Mouse (Mus musculus) kidney, postnatal 0 days (tissue): ENCODE results near the gene Col15a1. TPM values are rescaled to one million over a fixed set of nuclear protein-coding genes. Genes with fewer than 3 reads are reported as not detected.

Experiments used
- ATAC-seq: fragments of 200-750 bp; cut with Nextera tagmentation; replicated peaks from 2 replicates; pipeline ENCODE4 v1.8.0; 2017; ENCODE audit warnings: low read depth, moderate number of reproducible peaks, moderate TSS enrichment, moderate library complexity; ENCODE audit not compliant: low FRiP score
- DNase-seq: peaks from one replicate; pipeline ENCODE4 v3.0.0-alpha.2; 2016; ENCODE audit warnings: low spot score
- H3K27ac ChIP-seq: fragments of 300-500 bp; sonication (generic); 2 replicates; pipeline ENCODE4 v1.5.1; 2014; ENCODE audit warnings: mild to moderate bottlenecking
- H3K27me3 ChIP-seq: fragments of 300-500 bp; sonication (generic); 2 replicates; pipeline ENCODE4 v1.6.1; 2014; ENCODE audit warnings: low read length, mixed read lengths; ENCODE audit not compliant: insufficient read depth
- H3K36me3 ChIP-seq: fragments of 300-500 bp; sonication (generic); 2 replicates; pipeline ENCODE4 v1.6.1; 2014; ENCODE audit warnings: low read length, mixed read lengths; ENCODE audit not compliant: insufficient read depth
- H3K4me1 ChIP-seq: fragments of 300-500 bp; sonication (generic); replicated peaks from 2 replicates; pipeline ENCODE4 v1.6.1; 2014; ENCODE audit warnings: antibody characterized with exemption, low read length, mixed read lengths; ENCODE audit not compliant: insufficient read depth
- H3K4me2 ChIP-seq: fragments of 300-500 bp; sonication (generic); 2 replicates; pipeline ENCODE4 v1.6.1; 2014; ENCODE audit warnings: mild to moderate bottlenecking, low read length, moderate library complexity, mixed read lengths
- H3K4me3 ChIP-seq: fragments of 300-500 bp; sonication (generic); replicated peaks from 2 replicates; pipeline ENCODE4 v1.5.1; 2014; ENCODE audit warnings: low read depth, low read length
- H3K9ac ChIP-seq: fragments of 300-500 bp; sonication (generic); 2 replicates; pipeline ENCODE4 v1.6.1; 2014; ENCODE audit warnings: low read depth, low read length
- H3K9me3 ChIP-seq: fragments of 300-500 bp; sonication (generic); replicated peaks from 2 replicates; pipeline ENCODE4 v1.6.1; 2016; ENCODE audit warnings: low read length, inconsistent platforms, mixed read lengths
- CTCF ChIP-seq: IDR thresholded peaks from 2 replicates; pipeline ENCODE4 v1.5.1; 2016; ENCODE audit warnings: antibody characterized with exemption, low read depth, mild to moderate bottlenecking, moderate library complexity
- WGBS: fragments of 180-500 bp; shearing (Covaris S2); extraction: QIAGEN DNeasy Blood & Tissue Kit; methylation state at CpG from one replicate; pipeline ENCODE4 v1.1.7; 2014; 5-methylcytosine and 5-hydroxymethylcytosine counted together
- polyA plus RNA-seq: library from polyadenylated mRNA; unstranded; fragments of >200 nt; fragmentation: Nextera tagmentation; extraction: Ambion mirVana; gene quantifications from 2 replicates; pipeline ENCODE4 v1.2.1, GENCODE M21; 2015

Gene Col15a1
- polyA plus RNA-seq, 1 experiment from 2014 or later: 46.5 TPM

DNA sequence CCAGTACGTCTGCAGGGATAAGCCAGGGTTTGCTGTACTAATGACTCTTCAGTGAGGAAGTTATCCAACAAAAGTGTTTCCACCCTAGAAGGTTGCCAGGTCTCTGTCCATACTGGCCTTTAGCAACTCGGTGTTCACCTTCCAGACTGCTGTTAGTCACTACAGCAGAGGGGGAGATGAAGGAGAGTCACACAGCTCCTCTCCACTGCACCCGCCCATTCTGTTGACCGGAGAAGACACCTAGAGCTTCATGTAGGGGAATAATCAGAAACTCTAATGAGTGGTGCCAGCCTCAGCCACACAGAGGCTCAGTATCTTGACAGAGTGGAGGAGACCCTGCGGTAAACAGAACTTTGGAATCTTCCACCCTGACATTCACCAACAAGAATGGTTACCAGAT is 28.4 kb upstream of the Col15a1 start:
- no peak overlapping the region for H3K4me3 ChIP-seq
- no peak overlapping the region for H3K9ac ChIP-seq
- WGBS: 75% methylated on average over 5 of the region's 5 CpGs
- ATAC-seq: no peak
- no peak for TF ChIP-seq CTCF
- H3K4me1 ChIP-seq: 0 out of 2 replicates have a peak, but pooled peaks cover 4% of the 10 kb centered on the region
- no peaks in the 10 kb centered on the region for H3K36me3 ChIP-seq
- no peaks in the 10 kb centered on the region for H3K27me3 ChIP-seq
- H3K9me3 ChIP-seq: no peaks in the 10 kb centered on the region
- DNase-seq: no peak
- peak overlapping the region; percentile 31; the same call in 1 of the 2 replicates for H3K27ac ChIP-seq
- H3K4me2 ChIP-seq: no peak overlapping the region

DNA sequence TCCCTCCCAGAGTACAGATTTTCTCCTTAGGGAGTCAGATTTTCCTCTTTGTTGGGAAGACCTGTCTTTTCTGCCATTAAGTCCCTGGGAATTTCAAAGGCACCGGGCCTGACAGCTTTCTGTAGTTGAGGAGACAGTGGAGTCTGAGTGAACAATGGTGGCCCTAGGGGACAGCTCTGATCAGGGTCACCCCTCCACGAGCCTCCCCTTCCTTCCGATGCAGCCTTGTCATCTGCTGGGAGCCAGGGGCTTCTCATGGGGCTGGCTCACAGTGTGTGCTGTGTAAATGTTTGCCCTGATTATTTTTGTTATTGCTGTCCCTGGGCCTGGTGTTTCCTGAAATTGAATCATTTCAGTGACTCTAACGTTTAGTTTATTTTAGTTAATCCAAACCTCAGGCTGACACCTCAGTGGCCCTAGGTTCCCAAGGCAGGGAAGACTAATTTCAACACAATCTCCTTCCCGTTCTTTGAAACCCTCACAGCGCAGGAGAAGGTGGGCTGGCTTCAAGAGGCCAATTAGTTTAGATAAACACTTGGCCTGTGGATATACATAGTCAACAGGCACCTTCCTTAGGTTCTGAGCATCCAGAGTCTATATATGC is 23.8 kb upstream of the Col15a1 start:
- Histone ChIP-seq H3K9ac (no peak overlapping the region), H3K9me3 (no peaks in the 10 kb centered on the region), H3K27me3 (no peaks in the 10 kb centered on the region), H3K36me3 (no peaks in the 10 kb centered on the region), H3K4me3 (no peak overlapping the region), H3K4me2 (no peak overlapping the region), H3K27ac (no peak overlapping the region), H3K4me1 (no peaks in the 10 kb centered on the region)
- 56% methylated on average over 6 of the region's 6 CpGs for WGBS
- no peak for DNase-seq
- ATAC-seq: no peak
- no peak for TF ChIP-seq CTCF

DNA sequence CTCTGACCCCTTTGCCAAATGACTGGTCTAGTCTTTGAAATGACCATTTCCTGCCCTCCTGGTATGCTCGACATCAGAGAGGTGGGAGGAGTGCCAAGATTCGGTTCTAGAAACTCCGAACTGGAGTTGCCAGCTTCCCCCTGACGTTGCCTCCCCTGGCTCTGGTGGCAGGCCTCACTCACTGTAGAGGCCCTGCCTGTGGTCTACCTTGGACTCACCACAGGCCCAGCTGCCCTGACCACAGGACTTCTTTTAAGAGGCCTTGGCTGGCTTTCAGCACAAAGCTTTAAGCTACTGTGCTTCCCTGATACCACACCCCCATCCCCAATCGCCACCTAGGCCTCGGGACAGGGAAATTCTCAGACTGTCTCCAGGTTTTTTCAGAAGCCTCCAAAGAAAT is 21.4 kb upstream of the Col15a1 start:
- no peak for DNase-seq

DNA sequence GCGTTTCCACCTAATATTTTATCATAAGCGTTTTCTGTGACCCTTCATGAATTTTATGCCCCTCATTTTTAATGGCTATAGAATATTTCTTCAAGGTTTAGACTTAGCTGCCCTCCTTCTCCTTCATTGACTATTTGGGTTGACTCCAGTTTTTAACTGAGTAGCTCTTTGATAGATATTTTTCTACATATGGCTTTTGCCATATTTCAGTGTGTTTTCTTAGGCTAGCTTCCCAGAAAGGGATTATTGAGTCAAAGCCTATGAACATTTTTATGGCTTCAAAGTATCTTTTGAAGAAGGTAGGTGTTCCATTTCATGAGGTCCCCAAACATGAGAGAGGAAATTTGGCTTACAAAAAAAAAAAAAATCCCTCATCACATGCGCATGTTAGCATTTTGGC is 11.8 kb upstream of the Col15a1 start:
- Histone ChIP-seq H3K36me3 (no peaks in the 10 kb centered on the region), H3K27me3 (no peaks in the 10 kb centered on the region), H3K27ac (no peak overlapping the region), H3K9me3 (no peaks in the 10 kb centered on the region), H3K4me1 (no peaks in the 10 kb centered on the region), H3K9ac (no peak overlapping the region), H3K4me3 (no peak overlapping the region), H3K4me2 (no peak overlapping the region)
- TF ChIP-seq CTCF: no peak
- peak; percentile 54 for DNase-seq
- no peak for ATAC-seq
- WGBS: 62% methylated on average over 3 of the region's 3 CpGs

More for the DNA sequence above, 21.4 kb upstream of the Col15a1 start:
- WGBS: 56% methylated on average over 6 of the region's 6 CpGs
- no peak overlapping the region for H3K27ac ChIP-seq
- no peak for ATAC-seq
- H3K9ac ChIP-seq: no peak overlapping the region
- H3K4me3 ChIP-seq: no peak overlapping the region
- H3K36me3 ChIP-seq: no peaks in the 10 kb centered on the region
- H3K4me1 ChIP-seq: no peaks in the 10 kb centered on the region
- H3K9me3 ChIP-seq: no peaks in the 10 kb centered on the region
- no peak overlapping the region for H3K4me2 ChIP-seq
- no peak for TF ChIP-seq CTCF
- H3K27me3 ChIP-seq: no peaks in the 10 kb centered on the region

DNA sequence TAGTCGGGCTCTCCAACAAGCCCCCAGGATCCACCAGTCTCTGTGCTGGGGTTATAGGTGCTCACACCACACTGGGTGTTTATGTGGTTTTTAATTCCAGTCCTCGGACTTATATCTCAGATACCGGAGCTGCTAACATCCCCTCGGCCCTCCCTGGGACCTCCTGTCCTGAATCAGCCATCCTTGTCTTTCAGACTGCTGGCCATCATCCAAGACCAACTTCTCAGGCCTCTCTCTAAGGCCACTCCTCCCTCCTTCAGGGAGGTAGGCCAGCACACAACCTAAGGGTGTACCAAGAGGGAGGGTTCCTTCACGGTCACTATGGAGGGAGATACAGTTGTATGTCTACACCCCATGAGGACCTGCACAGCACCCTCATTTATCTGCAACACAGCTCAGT is 4.3 kb upstream of the Col15a1 start:
- Histone ChIP-seq H3K27me3 (peaks cover 8% of the 10 kb centered on the region; the same call in 1 of the 2 replicates), H3K4me2 (no peak overlapping the region), H3K4me1 (peaks cover 23% of the 10 kb centered on the region), H3K9ac (no peak overlapping the region), H3K4me3 (no peak overlapping the region), H3K9me3 (no peaks in the 10 kb centered on the region), H3K27ac (no peak overlapping the region), H3K36me3 (no peaks in the 10 kb centered on the region)
- DNase-seq (peak; percentile 63), ATAC-seq (peak; percentile 33; the same call in 1 of the 2 replicates)
- no peak for TF ChIP-seq CTCF
- WGBS: 27% methylated on average over 5 of the region's 5 CpGs

DNA sequence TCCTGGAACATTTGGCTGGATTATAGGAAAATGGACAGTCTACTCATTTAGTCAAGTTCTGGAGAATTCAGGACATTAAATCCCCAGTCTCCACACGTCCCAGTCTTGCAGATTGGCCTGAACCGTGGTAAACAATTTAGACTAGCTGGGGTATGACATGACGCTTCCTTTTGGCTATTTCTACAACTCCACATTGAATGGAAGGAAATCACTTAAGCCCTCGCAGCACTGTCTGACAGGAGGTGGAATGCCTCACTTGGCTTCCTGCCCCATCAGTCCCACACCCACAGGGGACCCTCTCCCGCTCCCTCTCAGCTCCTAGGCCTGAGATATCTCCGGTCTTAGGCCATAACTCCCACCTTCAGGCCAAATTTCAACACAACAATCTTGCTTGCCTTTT is 2.1 kb upstream of the Col15a1 start:
- Histone ChIP-seq H3K4me3 (no peak overlapping the region), H3K36me3 (no peaks in the 10 kb centered on the region), H3K4me1 (peaks cover 23% of the 10 kb centered on the region), H3K27ac (no peak overlapping the region), H3K9me3 (no peaks in the 10 kb centered on the region), H3K27me3 (peaks cover 15% of the 10 kb centered on the region; the same call in 1 of the 2 replicates), H3K4me2 (no peak overlapping the region), H3K9ac (no peak overlapping the region)
- ATAC-seq: no peak
- TF ChIP-seq CTCF: no peak
- DNase-seq: no peak
- WGBS: 55% methylated on average over 6 of the region's 6 CpGs
